19 mouse cellular contexts compared by ENCODE assay signal in the genomic region with DNA sequence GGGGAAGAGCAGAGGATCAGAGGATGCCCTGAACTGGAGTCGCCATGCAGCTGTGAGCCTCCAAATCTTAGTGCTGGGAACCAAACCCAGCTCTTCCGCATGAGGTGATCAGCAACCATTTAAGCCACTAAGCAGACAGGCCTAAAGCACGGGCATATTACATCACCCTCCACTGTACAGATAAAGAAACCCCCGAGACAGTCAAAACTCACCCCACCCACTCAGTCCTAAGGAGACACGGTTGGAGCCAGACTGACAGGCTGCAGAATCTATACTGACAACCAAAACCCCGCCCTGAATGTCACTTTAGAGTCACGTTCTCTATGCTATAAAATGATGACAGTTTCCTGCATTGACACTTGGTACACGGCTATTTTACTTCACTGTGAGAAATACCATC.
"Had no signal": no experiment of that assay in that cellular context is flagged by ENCODE, and none has a peak within 500 bp of the region (broad histone marks: within the 10 kb centered on the region; RNA-seq: fewer than 3 reads in every experiment).

No protein-coding gene starts in this region.

- H3K4me1 ChIP-seq: liver, embryonic 15.5 days; midbrain, embryonic 10.5 days; midbrain, embryonic 13.5 days; midbrain, embryonic 15.5 days; neural tube, embryonic 15.5 days; stomach, embryonic 15.5 days had no signal

- ATAC-seq: midbrain, embryonic 13.5 days; midbrain, embryonic 15.5 days had no signal

- H3K9me3 ChIP-seq: liver, embryonic 15.5 days; midbrain, embryonic 10.5 days; midbrain, embryonic 13.5 days; midbrain, embryonic 15.5 days; neural tube, embryonic 13.5 days; neural tube, embryonic 15.5 days; stomach, embryonic 15.5 days had no signal

- DNase-seq: lung, adult 18-20 months; lung, postnatal 10 days; lung, postnatal 4 days; retina, postnatal 1 day; right cerebral cortex, postnatal 25 days; right cerebral cortex, postnatal 4 days; thymus, adult 2 months; thymus, postnatal 25 days; thymus, postnatal 4 days had no signal

- H3K4me3 ChIP-seq: liver, embryonic 15.5 days; midbrain, embryonic 10.5 days; midbrain, embryonic 13.5 days; midbrain, embryonic 15.5 days; myocyte; neural tube, embryonic 13.5 days; neural tube, embryonic 15.5 days; stomach, embryonic 15.5 days had no signal

- H3K27me3 ChIP-seq: liver, embryonic 15.5 days; midbrain, embryonic 13.5 days; midbrain, embryonic 15.5 days; neural tube, embryonic 13.5 days; neural tube, embryonic 15.5 days; stomach, embryonic 15.5 days had no signal

- H3K27ac ChIP-seq: liver, embryonic 15.5 days; midbrain, embryonic 10.5 days; midbrain, embryonic 13.5 days; midbrain, embryonic 15.5 days; neural tube, embryonic 13.5 days; neural tube, embryonic 15.5 days; stomach, embryonic 15.5 days; stomach, postnatal 0 days had no signal

- H3K4me2 ChIP-seq: liver, embryonic 15.5 days; lung, embryonic 14.5 days; midbrain, embryonic 13.5 days; midbrain, embryonic 15.5 days; neural tube, embryonic 13.5 days; neural tube, embryonic 15.5 days; stomach, embryonic 15.5 days had no signal

- H3K9ac ChIP-seq: liver, embryonic 15.5 days; lung, embryonic 14.5 days; midbrain, embryonic 13.5 days; midbrain, embryonic 15.5 days; neural tube, embryonic 13.5 days; neural tube, embryonic 15.5 days; stomach, embryonic 15.5 days had no signal
